Mouse (Mus musculus): Measurements from ENCODE around the gene Cnot1. TPM values are rescaled to one million over a fixed set of nuclear protein-coding genes. Genes with fewer than 3 reads are reported as not detected.

Gene Cnot1
- total and polyA plus RNA-seq, 2 experiments from 2014 or later: 25.4 to 141 TPM

- H3K9ac ChIP-seq (replicated peaks; ENCODE audit: low read length): peak within 1 kb of the TSS; percentile 76
- peaks cover 25% of the 10 kb centered on the region for H3K36me3 ChIP-seq (ENCODE audit: insufficient read depth, low read length)
- H3K4me1 ChIP-seq (ENCODE audit: insufficient read depth, low read length): no peaks in the 10 kb centered on the region
- no peak for TF ChIP-seq CTCF (IDR thresholded peaks at IDR 0.05; ENCODE audit: low read depth)
- H3K4me2 ChIP-seq (ENCODE audit: low read depth, low read length): peak within 1 kb of the TSS; percentile 90
- no peaks in the 10 kb centered on the region for H3K9me3 ChIP-seq (ENCODE audit: low read length)
- WGBS: under 1% methylated on average over 66 of the region's 79 CpGs
- H3K4me3 ChIP-seq (ENCODE audit: low read length): peak within 1 kb of the TSS; percentile 82
- no peaks in the 10 kb centered on the region for H3K27me3 ChIP-seq (ENCODE audit: insufficient read depth, low read length)
- peak within 1 kb of the TSS; percentile 78 for H3K27ac ChIP-seq
- peak; percentile 93 for DNase-seq (ENCODE audit: low spot score)
- peak; percentile 87 for ATAC-seq
These were observed 91.4 kb downstream of the Cnot1 start, which contains the start of gene Setd6 for GRCm38 (mm10) chr8:95715676-95716531. TSS of gene Setd6 (plus strand) at chr8:95715881.

- no peak for TF ChIP-seq CTCF (IDR thresholded peaks at IDR 0.05; ENCODE audit: low read depth)
- WGBS: 86% methylated on average over 6 of the region's 6 CpGs
These were observed 92.3 kb downstream of the Cnot1 start for GRCm38 (mm10) chr8:95714837-95715413.

GRCm38 (mm10) chr8:95714367-95714766 lies 92.9 kb downstream of the Cnot1 start:
- TF ChIP-seq CTCF (IDR thresholded peaks at IDR 0.05; ENCODE audit: low read depth): no peak

More at GRCm38 (mm10) chr8:95714837-95715413, 92.3 kb downstream of the Cnot1 start:
- peaks cover 24% of the 10 kb centered on the region for H3K36me3 ChIP-seq (ENCODE audit: insufficient read depth, low read length)
- ATAC-seq (no peak), DNase-seq (ENCODE audit: low spot score) (no peak)
- H3K27me3 ChIP-seq (ENCODE audit: insufficient read depth, low read length): no peaks in the 10 kb centered on the region
- no peaks in the 10 kb centered on the region for H3K9me3 ChIP-seq (ENCODE audit: low read length)
- peak overlapping the region; percentile 76; the same call in 1 of the 2 replicates for H3K9ac ChIP-seq (replicated peaks; ENCODE audit: low read length)
- H3K4me2 ChIP-seq (ENCODE audit: low read depth, low read length): peak overlapping the region; percentile 90
- H3K4me3 ChIP-seq (ENCODE audit: low read length): peak overlapping the region; percentile 82; the same call in 1 of the 2 replicates
- H3K4me1 ChIP-seq (ENCODE audit: insufficient read depth, low read length): no peaks in the 10 kb centered on the region
- H3K27ac ChIP-seq: no peak overlapping the region

GRCm38 (mm10) chr8:95713100-95714010 lies 93.9 kb downstream of the Cnot1 start:
- no peak overlapping the region for H3K27ac ChIP-seq
- WGBS: 73% methylated on average over 18 of the region's 19 CpGs
- no peak overlapping the region for H3K4me2 ChIP-seq (ENCODE audit: low read depth, low read length)
- peak; percentile 21; the same call in 1 of the 2 replicates for ATAC-seq
- H3K9ac ChIP-seq (replicated peaks; ENCODE audit: low read length): no peak overlapping the region
- peak; percentile 86 for TF ChIP-seq CTCF (IDR thresholded peaks at IDR 0.05; ENCODE audit: low read depth)
- H3K36me3 ChIP-seq (ENCODE audit: insufficient read depth, low read length): peaks cover 14% of the 10 kb centered on the region
- no peaks in the 10 kb centered on the region for H3K9me3 ChIP-seq (ENCODE audit: low read length)
- DNase-seq (ENCODE audit: low spot score): peak; percentile 73
- no peak overlapping the region for H3K4me3 ChIP-seq (ENCODE audit: low read length)
- H3K4me1 ChIP-seq (ENCODE audit: insufficient read depth, low read length): no peaks in the 10 kb centered on the region
- no peaks in the 10 kb centered on the region for H3K27me3 ChIP-seq (ENCODE audit: insufficient read depth, low read length)

More at GRCm38 (mm10) chr8:95714367-95714766, 92.9 kb downstream of the Cnot1 start:
- ATAC-seq (no peak), DNase-seq (ENCODE audit: low spot score) (no peak)
- no peaks in the 10 kb centered on the region for H3K27me3 ChIP-seq (ENCODE audit: insufficient read depth, low read length)
- H3K9ac ChIP-seq (replicated peaks; ENCODE audit: low read length): no peak overlapping the region
- 88% methylated on average over 4 of the region's 4 CpGs for whole genome bisulfite sequencing
- no peaks in the 10 kb centered on the region for H3K4me1 ChIP-seq (ENCODE audit: insufficient read depth, low read length)
- no peaks in the 10 kb centered on the region for H3K9me3 ChIP-seq (ENCODE audit: low read length)
- H3K4me3 ChIP-seq (ENCODE audit: low read length): no peak overlapping the region
- no peak overlapping the region for H3K4me2 ChIP-seq (ENCODE audit: low read depth, low read length)
- H3K36me3 ChIP-seq (ENCODE audit: insufficient read depth, low read length): peaks cover 18% of the 10 kb centered on the region
- H3K27ac ChIP-seq: no peak overlapping the region

- H3K9me3 ChIP-seq (ENCODE audit: low read length): no peaks in the 10 kb centered on the region
- H3K4me2 ChIP-seq (ENCODE audit: low read depth, low read length): no peak overlapping the region
- H3K4me3 ChIP-seq (ENCODE audit: low read length): no peak overlapping the region
- H3K4me1 ChIP-seq (ENCODE audit: insufficient read depth, low read length): no peaks in the 10 kb centered on the region
- DNase-seq (ENCODE audit: low spot score): no peak
- no peak for ATAC-seq
- H3K36me3 ChIP-seq (ENCODE audit: insufficient read depth, low read length): peaks cover 19% of the 10 kb centered on the region
- WGBS: 89% methylated on average over 9 of the region's 9 CpGs
- no peaks in the 10 kb centered on the region for H3K27me3 ChIP-seq (ENCODE audit: insufficient read depth, low read length)
- no peak overlapping the region for H3K27ac ChIP-seq
- H3K9ac ChIP-seq (replicated peaks; ENCODE audit: low read length): no peak overlapping the region
- TF ChIP-seq CTCF (IDR thresholded peaks at IDR 0.05; ENCODE audit: low read depth): no peak
These were observed 94.9 kb downstream of the Cnot1 start for GRCm38 (mm10) chr8:95712395-95712794.

GRCm38 (mm10) chr8:95711029-95711428 lies 96.2 kb downstream of the Cnot1 start:
- Histone ChIP-seq H3K9me3 (ENCODE audit: low read length) (no peaks in the 10 kb centered on the region), H3K4me2 (ENCODE audit: low read depth, low read length) (no peak overlapping the region), H3K27ac (no peak overlapping the region), H3K4me1 (ENCODE audit: insufficient read depth, low read length) (no peaks in the 10 kb centered on the region), H3K4me3 (ENCODE audit: low read length) (no peak overlapping the region), H3K27me3 (ENCODE audit: insufficient read depth, low read length) (no peaks in the 10 kb centered on the region), H3K36me3 (ENCODE audit: insufficient read depth, low read length) (peaks cover 30% of the 10 kb centered on the region), H3K9ac (replicated peaks; ENCODE audit: low read length) (no peak overlapping the region)
- no peak for TF ChIP-seq CTCF (IDR thresholded peaks at IDR 0.05; ENCODE audit: low read depth)
- DNase-seq (ENCODE audit: low spot score) (no peak), ATAC-seq (no peak)
- 72% methylated on average over 3 of the region's 3 CpGs for WGBS
